Mouse (Mus musculus): ENCODE data around the gene Inpp5a. TPM values are rescaled to one million over a fixed set of nuclear protein-coding genes. Genes with fewer than 3 reads are reported as not detected.
A peak's percentile ranks its signal among the peaks of the same experiment; 100 is the strongest.

The Inpp5a gene
- total RNA-seq, 4 experiments from 2014 or later = 38.2 to 46.4 (median 39.6) TPM

- peak in 1 of 2 experiments; percentile 39 for DNase-seq (ENCODE audit: low spot score in 2 of 2)
Observed at GRCm38 (mm10) chr7:139530591-139531427, 141.9 kb downstream of the Inpp5a start.

DNA sequence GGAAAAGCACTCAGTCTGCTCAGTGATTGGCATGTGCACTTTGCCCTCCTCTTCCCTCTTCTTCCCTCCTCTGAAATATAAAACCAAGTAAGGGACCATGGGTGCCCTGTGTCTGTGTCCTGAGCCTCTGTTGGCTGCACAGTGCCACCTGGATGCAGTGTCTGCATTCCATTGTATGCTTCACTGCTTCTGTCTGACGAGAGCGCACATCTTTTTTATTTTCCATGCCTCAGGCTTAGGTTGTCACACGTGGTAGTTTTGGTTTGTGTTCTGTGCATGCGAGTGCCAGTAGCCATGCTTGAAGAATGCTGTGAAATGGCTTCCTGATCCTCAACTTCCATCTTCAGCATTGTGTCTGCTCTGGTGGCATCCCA lies 142.5 kb downstream of the Inpp5a start:
- no peak for DNase-seq (ENCODE audit: low spot score in 2 of 2)

- DNase-seq (ENCODE audit: low spot score in 2 of 2) = no peak
Observed at GRCm38 (mm10) chr7:139536331-139536730, 147.4 kb downstream of the Inpp5a start.

- no peak for DNase-seq (ENCODE audit: low spot score in 2 of 2)
Observed at GRCm38 (mm10) chr7:139536831-139537230, 147.9 kb downstream of the Inpp5a start.

DNA sequence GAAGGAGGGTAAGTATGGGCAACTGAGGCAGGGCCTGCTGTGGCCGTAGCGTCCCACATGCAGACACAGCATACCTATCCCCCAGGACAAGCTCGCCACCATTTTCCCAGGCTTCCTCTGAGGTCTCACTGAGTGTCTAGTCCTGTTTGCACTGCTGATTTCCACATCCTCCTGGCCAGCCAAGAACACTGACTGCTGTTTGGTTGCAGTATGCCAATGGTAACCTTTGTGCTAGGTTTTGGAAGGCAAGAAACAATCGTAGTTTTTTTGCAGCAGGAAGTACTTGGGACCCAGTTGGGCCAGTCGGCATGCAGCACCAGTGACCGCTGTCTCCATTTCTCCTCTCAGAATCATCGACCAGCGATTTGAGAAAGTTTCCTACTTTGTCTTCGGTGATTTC lies 148.9 kb downstream of the Inpp5a start:
- DNase-seq (ENCODE audit: low spot score in 2 of 2) = no peak

- DNase-seq (ENCODE audit: low spot score in 2 of 2) = peak; percentile 40 to 49
Observed at GRCm38 (mm10) chr7:139538541-139538940, 149.6 kb downstream of the Inpp5a start.

- DNase-seq (ENCODE audit: low spot score in 2 of 2) = no peak
Observed at GRCm38 (mm10) chr7:139540601-139541000, 151.7 kb downstream of the Inpp5a start.

GRCm38 (mm10) chr7:139541422-139541821 lies 152.5 kb downstream of the Inpp5a start:
- DNase-seq (ENCODE audit: low spot score in 2 of 2) = no peak

DNA sequence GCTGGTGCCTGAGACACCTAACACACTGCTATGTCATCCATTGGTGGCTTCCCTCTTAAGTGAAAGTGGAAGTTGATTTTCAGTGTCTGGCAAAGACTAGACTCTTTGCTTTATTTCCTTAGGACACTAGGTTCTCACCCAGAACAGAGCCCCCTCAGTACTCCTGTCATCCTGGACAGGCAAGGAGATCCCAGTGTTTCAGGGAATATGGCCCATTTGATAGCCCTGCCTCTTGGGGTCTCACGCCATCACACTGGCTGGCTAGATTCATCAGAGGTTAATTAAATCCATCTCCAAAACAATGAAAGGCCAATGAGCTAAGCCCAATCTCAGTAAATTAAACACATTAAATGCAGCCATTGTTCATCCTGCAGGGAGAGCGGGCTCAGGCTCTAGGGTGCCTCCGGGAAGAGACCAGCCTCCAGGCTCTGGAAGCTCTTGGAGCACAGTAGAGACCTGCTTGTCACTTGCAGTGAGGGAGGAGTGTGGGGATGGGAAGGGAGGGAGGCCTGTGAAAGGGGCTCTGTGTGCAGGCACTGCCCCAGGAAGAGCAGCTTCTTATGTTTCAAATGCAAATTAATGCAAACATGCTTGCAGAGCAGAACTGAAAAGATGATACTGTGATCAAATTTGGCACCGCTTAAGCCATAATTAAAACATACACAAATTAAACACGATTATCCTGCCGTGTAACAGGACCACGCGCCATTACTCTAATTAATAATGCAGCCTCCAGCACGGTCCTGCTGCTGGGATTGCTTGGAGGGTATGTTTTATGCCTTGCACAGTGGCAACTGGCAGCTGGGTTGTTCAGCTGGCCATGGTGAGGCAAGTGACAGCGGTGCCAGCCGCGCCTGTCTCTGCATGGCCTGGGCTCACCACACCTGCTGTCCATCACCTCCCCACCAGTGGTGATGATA lies 156.1 kb downstream of the Inpp5a start:
- peak; percentile 57 to 64 for DNase-seq (ENCODE audit: low spot score in 2 of 2)

- no peak for DNase-seq (ENCODE audit: low spot score in 2 of 2)
Observed at GRCm38 (mm10) chr7:139547325-139547724, 158.4 kb downstream of the Inpp5a start.

- DNase-seq (ENCODE audit: low spot score in 2 of 2) = no peak
Observed at GRCm38 (mm10) chr7:139550086-139550783, 161.3 kb downstream of the Inpp5a start.

GRCm38 (mm10) chr7:139551519-139551918 lies 162.6 kb downstream of the Inpp5a start:
- DNase-seq (ENCODE audit: low spot score in 2 of 2) = no peak

- no peak for DNase-seq (ENCODE audit: low spot score in 2 of 2)
Observed at GRCm38 (mm10) chr7:139556331-139556730, 167.4 kb downstream of the Inpp5a start.

DNA sequence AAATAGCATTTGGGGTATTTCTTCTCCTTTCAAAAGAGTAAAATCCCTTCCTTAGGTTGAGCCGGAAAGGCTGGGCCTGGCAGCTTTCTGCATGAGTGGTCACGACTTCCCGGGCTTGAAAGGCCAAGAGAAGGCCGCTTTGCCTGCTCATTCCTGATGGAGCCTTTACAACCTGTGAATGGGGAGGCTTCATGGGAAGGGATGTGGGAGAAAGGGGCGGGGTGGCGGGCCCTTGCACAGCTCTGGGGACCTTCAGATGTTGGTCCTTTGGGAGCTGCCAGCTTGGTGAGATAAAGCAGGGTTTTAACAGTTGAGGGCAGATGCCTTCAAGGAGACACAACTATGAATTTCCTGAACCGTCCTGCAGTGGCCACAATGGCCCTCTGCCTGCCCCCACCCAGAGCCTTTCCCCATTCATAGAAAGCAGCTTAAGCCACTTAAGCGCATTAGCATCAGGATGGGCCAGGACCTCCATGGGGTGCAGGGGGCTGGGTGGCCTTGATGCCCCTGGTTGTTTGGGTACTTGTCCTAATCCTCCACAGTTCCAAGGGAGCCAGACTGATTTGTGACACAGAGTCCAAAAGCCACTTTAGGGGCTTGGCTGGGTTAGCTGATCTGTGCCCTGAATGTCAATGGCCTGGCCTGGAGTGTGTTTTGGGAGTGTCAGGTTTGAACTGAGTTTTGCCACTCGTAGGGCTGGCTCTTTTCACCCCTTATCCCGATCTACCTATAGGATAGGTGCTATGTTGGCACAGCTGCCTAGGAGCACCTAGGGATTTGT lies 168.0 kb downstream of the Inpp5a start:
- DNase-seq (ENCODE audit: low spot score in 2 of 2) = no peak

DNA sequence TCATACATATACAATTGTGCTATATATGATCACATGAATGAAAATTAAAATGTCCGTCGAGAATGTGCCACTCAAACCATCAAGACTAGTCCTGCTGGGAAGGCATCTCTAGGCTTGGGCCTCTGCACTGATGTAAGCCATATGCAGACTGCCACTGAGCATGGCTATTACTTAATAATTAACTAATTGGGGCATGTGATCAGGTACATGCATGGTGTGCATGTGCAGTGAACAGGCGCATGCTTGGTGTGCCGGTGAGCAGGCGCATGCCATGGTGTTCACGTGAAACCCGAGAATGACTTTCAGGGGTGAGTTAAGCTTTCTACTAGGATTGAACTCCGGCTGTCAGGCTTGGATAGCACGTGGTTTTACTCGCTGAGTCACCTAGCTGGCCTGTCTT lies 170.8 kb downstream of the Inpp5a start:
- DNase-seq (ENCODE audit: low spot score in 2 of 2) = no peak

GRCm38 (mm10) chr7:139563425-139563824 lies 174.5 kb downstream of the Inpp5a start:
- DNase-seq (ENCODE audit: low spot score in 2 of 2) = no peak

GRCm38 (mm10) chr7:139564161-139564560 lies 175.3 kb downstream of the Inpp5a start:
- DNase-seq (ENCODE audit: low spot score in 2 of 2) = no peak

- no peak for DNase-seq (ENCODE audit: low spot score in 2 of 2)
Observed at GRCm38 (mm10) chr7:139565998-139566397, 177.1 kb downstream of the Inpp5a start.

GRCm38 (mm10) chr7:139566533-139566932 lies 177.6 kb downstream of the Inpp5a start:
- no peak for DNase-seq (ENCODE audit: low spot score in 2 of 2)

- no peak for DNase-seq (ENCODE audit: low spot score in 2 of 2)
Observed at GRCm38 (mm10) chr7:139570788-139571187, 181.9 kb downstream of the Inpp5a start.

- DNase-seq (ENCODE audit: low spot score in 2 of 2) = no peak
Observed at GRCm38 (mm10) chr7:139572665-139573064, 183.8 kb downstream of the Inpp5a start.
